Mouse (Mus musculus) fibroblast of lung, adult 2 months (primary cell): Measurements from ENCODE around the gene Rgs21.
A peak's percentile ranks its signal among the peaks of the same experiment; 100 is the strongest.

Experiments
- DNase-seq: peaks from one replicate; pipeline ENCODE4 v3.0.0-alpha.2; 2011; ENCODE audit warnings: low read depth

The Rgs21 gene

GRCm38 (mm10) chr1:144567567-144567966 lies at the start of gene Rgs21:
Gene Rgs21, minus strand, starts transcription at chr1:144567667.
- no peak for DNase-seq

GRCm38 (mm10) chr1:144604071-144604470 lies 36.6 kb upstream of the Rgs21 start:
- no peak for DNase-seq

GRCm38 (mm10) chr1:144602987-144603386 lies 35.5 kb upstream of the Rgs21 start:
- DNase-seq = peak; percentile 5

GRCm38 (mm10) chr1:144579321-144579720 lies 11.9 kb upstream of the Rgs21 start:
- DNase-seq = no peak

GRCm38 (mm10) chr1:144572972-144573371 lies 5.5 kb upstream of the Rgs21 start:
- no peak for DNase-seq

GRCm38 (mm10) chr1:144569905-144570304 lies 2.4 kb upstream of the Rgs21 start:
- DNase-seq = no peak

GRCm38 (mm10) chr1:144545142-144545541 lies 22.3 kb downstream of the Rgs21 start:
- DNase-seq = no peak

- DNase-seq = no peak
These were observed 22.9 kb downstream of the Rgs21 start for GRCm38 (mm10) chr1:144544497-144544961.

- no peak for DNase-seq
These were observed 35.7 kb downstream of the Rgs21 start for GRCm38 (mm10) chr1:144531746-144532145.

- no peak for DNase-seq
These were observed 49.5 kb downstream of the Rgs21 start for GRCm38 (mm10) chr1:144517878-144518426.

GRCm38 (mm10) chr1:144502241-144502640 lies 65.2 kb downstream of the Rgs21 start:
- DNase-seq = no peak

- no peak for DNase-seq
These were observed 67.0 kb downstream of the Rgs21 start for GRCm38 (mm10) chr1:144500423-144500822.

GRCm38 (mm10) chr1:144499719-144500118 lies 67.7 kb downstream of the Rgs21 start:
- no peak for DNase-seq

- DNase-seq = no peak
These were observed 68.7 kb downstream of the Rgs21 start for GRCm38 (mm10) chr1:144498725-144499124.

GRCm38 (mm10) chr1:144498051-144498450 lies 69.4 kb downstream of the Rgs21 start:
- no peak for DNase-seq

- DNase-seq = no peak
These were observed 74.1 kb downstream of the Rgs21 start for GRCm38 (mm10) chr1:144493336-144493735.

- DNase-seq = no peak
These were observed 79.1 kb downstream of the Rgs21 start for GRCm38 (mm10) chr1:144488223-144488835.
